Mouse (Mus musculus) liver, embryonic 11.5 days (tissue): ENCODE measurements around the gene Me3. TPM values are rescaled to one million over a fixed set of nuclear protein-coding genes. Genes with fewer than 3 reads are reported as not detected.

Experiments used
- ATAC-seq: fragments of 200-750 bp; cut with Nextera tagmentation; replicated peaks from 2 replicates; pipeline ENCODE4 v1.8.0; 2017; ENCODE audit warnings: moderate number of reproducible peaks, mild to moderate bottlenecking, moderate TSS enrichment, moderate library complexity; ENCODE audit not compliant: low FRiP score
- DNase-seq: peaks from one replicate; pipeline ENCODE4 v3.0.0-alpha.2; 2017; ENCODE audit warnings: low spot score
- H3K27ac ChIP-seq: fragments of 300-500 bp; sonication (generic); 2 replicates; pipeline ENCODE4 v1.5.1; 2014; ENCODE audit warnings: mild to moderate bottlenecking, low read depth, low read length, control low read depth
- H3K27me3 ChIP-seq: fragments of 300-500 bp; sonication (generic); replicated peaks from 2 replicates; pipeline ENCODE4 v1.6.1; 2014; ENCODE audit warnings: low read length, mixed read lengths; ENCODE audit not compliant: control insufficient read depth, insufficient read depth
- H3K36me3 ChIP-seq: fragments of 300-500 bp; sonication (generic); 2 replicates; pipeline ENCODE4 v1.6.1; 2014; ENCODE audit warnings: mild to moderate bottlenecking, low read length, moderate library complexity, mixed read lengths; ENCODE audit not compliant: control insufficient read depth, insufficient read depth
- H3K4me1 ChIP-seq: fragments of 300-500 bp; sonication (generic); replicated peaks from 2 replicates; pipeline ENCODE4 v1.6.1; 2014; ENCODE audit warnings: low read length, mixed read lengths; ENCODE audit not compliant: control insufficient read depth, insufficient read depth
- H3K4me2 ChIP-seq: fragments of 300-500 bp; sonication (generic); 2 replicates; pipeline ENCODE4 v1.6.1; 2014; ENCODE audit warnings: mild to moderate bottlenecking, control low read depth, moderate library complexity
- H3K4me3 ChIP-seq: fragments of 300-500 bp; sonication (generic); 2 replicates; pipeline ENCODE4 v1.5.1; 2014; ENCODE audit warnings: low read depth, low read length, control low read depth
- H3K9ac ChIP-seq: fragments of 300-500 bp; sonication (generic); 2 replicates; pipeline ENCODE4 v1.6.1; 2014; ENCODE audit warnings: low read depth, low read length, control low read depth
- H3K9me3 ChIP-seq: fragments of 300-500 bp; sonication (generic); 2 replicates; pipeline ENCODE4 v1.6.1; 2016; ENCODE audit warnings: low read length, inconsistent platforms, mixed read lengths; ENCODE audit not compliant: control insufficient read depth
- WGBS: fragments of 180-500 bp; shearing (Covaris S2); extraction: QIAGEN DNeasy Blood & Tissue Kit; methylation state at CpG from one replicate; pipeline ENCODE4 v1.1.7; 2014; 5-methylcytosine and 5-hydroxymethylcytosine counted together
- polyA plus RNA-seq: library from polyadenylated mRNA; unstranded; fragments of >200 nt; fragmentation: Nextera tagmentation; extraction: Ambion mirVana; gene quantifications from 2 replicates; pipeline ENCODE4 v1.2.1, GENCODE M21; 2014

The Me3 gene
- polyA plus RNA-seq, 1 experiment from 2014 or later: 0.22 TPM

GRCm38 (mm10) chr7:89647864-89648263, 15.7 kb downstream of the Me3 start:
- Histone ChIP-seq H3K4me1 (no peaks in the 10 kb centered on the region), H3K9me3 (no peaks in the 10 kb centered on the region), H3K27ac (no peak overlapping the region), H3K4me2 (no peak overlapping the region), H3K36me3 (no peaks in the 10 kb centered on the region), H3K27me3 (no peaks in the 10 kb centered on the region), H3K4me3 (no peak overlapping the region), H3K9ac (no peak overlapping the region)
- DNase-seq (no peak), ATAC-seq (no peak)

- Histone ChIP-seq H3K4me3 (no peak overlapping the region), H3K4me2 (no peak overlapping the region), H3K27ac (no peak overlapping the region), H3K9me3 (no peaks in the 10 kb centered on the region), H3K4me1 (no peaks in the 10 kb centered on the region), H3K9ac (no peak overlapping the region), H3K27me3 (no peaks in the 10 kb centered on the region), H3K36me3 (no peaks in the 10 kb centered on the region)
- WGBS: 77% methylated on average over 9 of the region's 9 CpGs
- ATAC-seq: no peak
- no peak for DNase-seq
Measured at GRCm38 (mm10) chr7:89657183-89657582, 25.0 kb downstream of the Me3 start.

GRCm38 (mm10) chr7:89657692-89658212, 25.6 kb downstream of the Me3 start:
- no peaks in the 10 kb centered on the region for H3K9me3 ChIP-seq
- ATAC-seq: no peak
- 68% methylated on average over 7 of the region's 7 CpGs for WGBS

GRCm38 (mm10) chr7:89664197-89664596, 32.0 kb downstream of the Me3 start:
- no peak for ATAC-seq
- Histone ChIP-seq H3K27me3 (no peaks in the 10 kb centered on the region; the same call in 1 of the 2 replicates), H3K4me3 (no peak overlapping the region), H3K4me1 (no peaks in the 10 kb centered on the region), H3K9me3 (no peaks in the 10 kb centered on the region), H3K27ac (no peak overlapping the region), H3K36me3 (no peaks in the 10 kb centered on the region), H3K4me2 (no peak overlapping the region), H3K9ac (no peak overlapping the region)
- WGBS: 52% methylated on average over 5 of the region's 5 CpGs
- no peak for DNase-seq

More at GRCm38 (mm10) chr7:89657692-89658212, 25.6 kb downstream of the Me3 start:
- H3K4me2 ChIP-seq: no peak overlapping the region
- no peaks in the 10 kb centered on the region for H3K4me1 ChIP-seq
- DNase-seq: no peak
- H3K27ac ChIP-seq: no peak overlapping the region
- H3K9ac ChIP-seq: no peak overlapping the region
- no peaks in the 10 kb centered on the region for H3K36me3 ChIP-seq
- H3K4me3 ChIP-seq: no peak overlapping the region
- no peaks in the 10 kb centered on the region for H3K27me3 ChIP-seq

GRCm38 (mm10) chr7:89666361-89666760, 34.2 kb downstream of the Me3 start:
- 73% methylated on average over 3 of the region's 3 CpGs for WGBS
- ATAC-seq: no peak
- H3K27me3 ChIP-seq: no peaks in the 10 kb centered on the region; the same call in 1 of the 2 replicates

GRCm38 (mm10) chr7:89667570-89667969, 35.4 kb downstream of the Me3 start:
- H3K36me3 ChIP-seq: no peaks in the 10 kb centered on the region
- no peaks in the 10 kb centered on the region for H3K4me1 ChIP-seq
- H3K4me2 ChIP-seq: no peak overlapping the region
- DNase-seq (no peak), ATAC-seq (no peak)
- H3K9me3 ChIP-seq: no peaks in the 10 kb centered on the region
- WGBS: 81% methylated on average over 4 of the region's 4 CpGs
- no peak overlapping the region for H3K9ac ChIP-seq
- H3K4me3 ChIP-seq: no peak overlapping the region
- no peak overlapping the region for H3K27ac ChIP-seq
- H3K27me3 ChIP-seq: no peaks in the 10 kb centered on the region; the same call in 1 of the 2 replicates

More at GRCm38 (mm10) chr7:89666361-89666760, 34.2 kb downstream of the Me3 start:
- no peak overlapping the region for H3K27ac ChIP-seq
- no peaks in the 10 kb centered on the region for H3K4me1 ChIP-seq
- DNase-seq: no peak
- H3K4me3 ChIP-seq: no peak overlapping the region
- no peaks in the 10 kb centered on the region for H3K9me3 ChIP-seq
- H3K36me3 ChIP-seq: no peaks in the 10 kb centered on the region
- no peak overlapping the region for H3K4me2 ChIP-seq
- no peak overlapping the region for H3K9ac ChIP-seq

GRCm38 (mm10) chr7:89669461-89669860, 37.3 kb downstream of the Me3 start:
- DNase-seq: no peak
- no peak overlapping the region for H3K4me2 ChIP-seq
- H3K27ac ChIP-seq: no peak overlapping the region
- H3K9ac ChIP-seq: no peak overlapping the region
- no peak for ATAC-seq
- H3K4me3 ChIP-seq: no peak overlapping the region
- WGBS: 68% methylated on average over 6 of the region's 6 CpGs
- no peaks in the 10 kb centered on the region for H3K4me1 ChIP-seq
- no peaks in the 10 kb centered on the region for H3K36me3 ChIP-seq
- no peaks in the 10 kb centered on the region for H3K9me3 ChIP-seq
- no peaks in the 10 kb centered on the region; the same call in 1 of the 2 replicates for H3K27me3 ChIP-seq

- no peak for ATAC-seq
- H3K9ac ChIP-seq: no peak overlapping the region
- H3K27me3 ChIP-seq: no peaks in the 10 kb centered on the region
- no peak for DNase-seq
- no peaks in the 10 kb centered on the region for H3K36me3 ChIP-seq
- H3K4me3 ChIP-seq: no peak overlapping the region
- H3K27ac ChIP-seq: no peak overlapping the region
- no peaks in the 10 kb centered on the region for H3K9me3 ChIP-seq
- no peaks in the 10 kb centered on the region for H3K4me1 ChIP-seq
- no peak overlapping the region for H3K4me2 ChIP-seq
- WGBS: 79% methylated on average over 6 of the region's 6 CpGs
Measured at GRCm38 (mm10) chr7:89671104-89671831, 39.1 kb downstream of the Me3 start.

GRCm38 (mm10) chr7:89676176-89676575, 44.0 kb downstream of the Me3 start:
- ATAC-seq (no peak), DNase-seq (no peak)
- Histone ChIP-seq H3K9ac (no peak overlapping the region), H3K27ac (no peak overlapping the region), H3K4me3 (no peak overlapping the region), H3K4me2 (no peak overlapping the region), H3K9me3 (no peaks in the 10 kb centered on the region), H3K4me1 (no peaks in the 10 kb centered on the region), H3K27me3 (no peaks in the 10 kb centered on the region), H3K36me3 (no peaks in the 10 kb centered on the region)
